Mouse (Mus musculus) adrenal gland, adult (tissue): ENCODE results near the gene Snx29.
A peak's percentile ranks its signal among the peaks of the same experiment; 100 is the strongest.

ENCODE experiments used
- DNase-seq, 2 experiments: peaks; one replicate each; pipeline ENCODE4 v3.0.0; 2022 to 2023; ENCODE audit warnings: low spot score in 1 of 2; ENCODE audit not compliant: inconsistent age in 2 of 2

The Snx29 gene

GRCm38 (mm10) chr16:11588689-11589088 is 266.0 kb downstream of the Snx29 start:
- no peak for DNase-seq

GRCm38 (mm10) chr16:11589336-11589735 is 266.6 kb downstream of the Snx29 start:
- DNase-seq: no peak

GRCm38 (mm10) chr16:11589782-11590695 is 267.3 kb downstream of the Snx29 start:
- DNase-seq: no peak

- DNase-seq: no peak
Observed at GRCm38 (mm10) chr16:11596599-11596998, 273.9 kb downstream of the Snx29 start.

- DNase-seq: no peak
Observed at GRCm38 (mm10) chr16:11597769-11598168, 275.1 kb downstream of the Snx29 start.

GRCm38 (mm10) chr16:11599523-11599922 is 276.8 kb downstream of the Snx29 start:
- no peak for DNase-seq

- DNase-seq: no peak
Observed at GRCm38 (mm10) chr16:11601336-11602082, 278.8 kb downstream of the Snx29 start.

GRCm38 (mm10) chr16:11603667-11604422 is 281.1 kb downstream of the Snx29 start:
- peak in 1 of 2 experiments; percentile 70 for DNase-seq

- DNase-seq: peak in 1 of 2 experiments; percentile 61
Observed at GRCm38 (mm10) chr16:11612526-11613126, 289.9 kb downstream of the Snx29 start.

GRCm38 (mm10) chr16:11614401-11615014 is 291.8 kb downstream of the Snx29 start:
- peak; percentile 43 to 86 for DNase-seq

- DNase-seq: peak; percentile 63 to 86
Observed at GRCm38 (mm10) chr16:11615633-11616032, 292.9 kb downstream of the Snx29 start.

GRCm38 (mm10) chr16:11619951-11620350 is 297.2 kb downstream of the Snx29 start:
- DNase-seq: no peak

GRCm38 (mm10) chr16:11621042-11621441 is 298.3 kb downstream of the Snx29 start:
- DNase-seq: no peak

GRCm38 (mm10) chr16:11621664-11622063 is 299.0 kb downstream of the Snx29 start:
- DNase-seq: no peak

GRCm38 (mm10) chr16:11623032-11623431 is 300.3 kb downstream of the Snx29 start:
- no peak for DNase-seq

- no peak for DNase-seq
Observed at GRCm38 (mm10) chr16:11624121-11624520, 301.4 kb downstream of the Snx29 start.

GRCm38 (mm10) chr16:11626004-11626481 is 303.3 kb downstream of the Snx29 start:
- DNase-seq: no peak

- no peak for DNase-seq
Observed at GRCm38 (mm10) chr16:11626616-11627015, 303.9 kb downstream of the Snx29 start.

GRCm38 (mm10) chr16:11627866-11628638 is 305.3 kb downstream of the Snx29 start:
- no peak for DNase-seq
